Mouse (Mus musculus) CH12.LX (cell line): ENCODE data around the gene Eif2s3x. TPM values are rescaled to one million over a fixed set of nuclear protein-coding genes. Genes with fewer than 3 reads are reported as not detected.

Experiments
- DNase-seq: peaks from one replicate; pipeline ENCODE4 v3.0.0-alpha.2; 2013; ENCODE audit errors: extremely low read depth
- H3K27ac ChIP-seq: 2 replicates; pipeline ENCODE4 v1.5.1; 2012; ENCODE audit warnings: low read depth, mild to moderate bottlenecking, control low read depth, moderate library complexity; ENCODE audit not compliant: insufficient read depth
- H3K27me3 ChIP-seq: replicated peaks from 2 replicates; pipeline ENCODE3; 2012; ENCODE audit warnings: inconsistent platforms
- H3K36me3 ChIP-seq, 2 experiments: replicated peaks in 1 of 2; 2 replicates each; pipeline versions ENCODE3 to v1.6.1; 2012; ENCODE audit warnings: inconsistent platforms in 1 of 2, low read length in 1 of 2, mild to moderate bottlenecking in 1 of 2, mixed read lengths in 1 of 2, moderate library complexity in 1 of 2; ENCODE audit not compliant: control insufficient read depth in 1 of 2, insufficient read depth in 1 of 2
- H3K4me1 ChIP-seq, 2 experiments: 2 replicates each; pipeline ENCODE4 v1.6.1; 2012; ENCODE audit warnings: inconsistent platforms in 1 of 2, moderate library complexity in 1 of 2; ENCODE audit not compliant: insufficient read depth in 2 of 2, control insufficient read depth in 1 of 2
- H3K4me2 ChIP-seq: 2 replicates; pipeline ENCODE4 v1.6.1; 2012; ENCODE audit warnings: low read depth, mild to moderate bottlenecking, control low read depth; ENCODE audit not compliant: poor library complexity, insufficient read depth, severe bottlenecking
- H3K4me3 ChIP-seq, 3 experiments: fragments of 150-350 bp in 1 of 3; sonication (generic) in 1 of 3; replicated peaks in 1 of 3; 2 replicates each; pipeline versions ENCODE3 to v1.5.1; 2011 to 2012; ENCODE audit warnings: low read depth in 2 of 3, low read length in 2 of 3, mild to moderate bottlenecking in 2 of 3, moderate library complexity in 2 of 3, control low read depth in 1 of 3, improper control_type of control experiment in 1 of 3, inconsistent platforms in 1 of 3, mixed read lengths in 1 of 3; ENCODE audit not compliant: poor library complexity in 1 of 3
- H3K79me2 ChIP-seq: replicated peaks from 2 replicates; pipeline ENCODE4 v1.6.1; 2012; ENCODE audit warnings: mild to moderate bottlenecking, moderate library complexity; ENCODE audit not compliant: control insufficient read depth, poor library complexity, insufficient read depth, severe bottlenecking; ENCODE audit errors: extremely low read depth
- H3K9ac ChIP-seq: 2 replicates; pipeline ENCODE4 v1.6.1; 2012; ENCODE audit warnings: low read depth, mild to moderate bottlenecking, control low read depth, moderate library complexity; ENCODE audit not compliant: insufficient read depth
- H3K9me3 ChIP-seq: replicated peaks from 2 replicates; pipeline ENCODE3; 2012; ENCODE audit warnings: low read length, inconsistent platforms, mixed read lengths
- BHLHE40 ChIP-seq: IDR thresholded peaks from 2 replicates; pipeline ENCODE4 v1.6.1; 2011; ENCODE audit warnings: mild to moderate bottlenecking, low read depth, low read length, improper control_type of control experiment
- CTCF ChIP-seq, 2 experiments: IDR thresholded peaks in 1 of 2; conservative IDR thresholded peaks in 1 of 2; 2 replicates each; pipeline ENCODE4 v1.5.1; 2011 to 2012; ENCODE audit warnings: low read depth in 2 of 2, low read length in 2 of 2, improper control_type of control experiment in 1 of 2, inconsistent platforms in 1 of 2, mild to moderate bottlenecking in 1 of 2, moderate library complexity in 1 of 2
- GABPA ChIP-seq: IDR thresholded peaks from 2 replicates; pipeline ENCODE4 v1.6.1; 2012; ENCODE audit warnings: low read depth, low read length, improper control_type of control experiment, inconsistent platforms; ENCODE audit not compliant: insufficient replicate concordance
- IRF4 ChIP-seq: IDR thresholded peaks from 2 replicates; pipeline ENCODE4 v1.6.1; 2014; ENCODE audit warnings: low read depth, mild to moderate bottlenecking, inconsistent platforms, low read length, improper control_type of control experiment
- KAT2A ChIP-seq: IDR thresholded peaks from 2 replicates; pipeline ENCODE4 v1.6.1; 2012; ENCODE audit warnings: low read length, improper control_type of control experiment, inconsistent platforms; ENCODE audit not compliant: insufficient replicate concordance
- MXI1 ChIP-seq: IDR thresholded peaks from 2 replicates; pipeline ENCODE4 v1.6.1; 2011; ENCODE audit warnings: mild to moderate bottlenecking, low read depth, low read length, improper control_type of control experiment
- MYC ChIP-seq: IDR thresholded peaks from 2 replicates; pipeline ENCODE4 v1.6.1; 2011; ENCODE audit warnings: low read depth, mild to moderate bottlenecking, improper control_type of control experiment, low read length
- NELFE ChIP-seq: IDR thresholded peaks from 2 replicates; pipeline ENCODE4 v1.6.1; 2011; ENCODE audit warnings: low read depth, low read length, improper control_type of control experiment
- PAX5 ChIP-seq: IDR thresholded peaks from 2 replicates; pipeline ENCODE4 v1.6.1; 2012; ENCODE audit warnings: low read length, inconsistent platforms, mixed read lengths
- POLR2A ChIP-seq: IDR thresholded peaks from 2 replicates; pipeline ENCODE4 v1.6.1; 2011; ENCODE audit warnings: low read depth, mild to moderate bottlenecking, improper control_type of control experiment, low read length
- RCOR1 ChIP-seq: conservative IDR thresholded peaks from 2 replicates; pipeline ENCODE4 v1.6.1; 2012; ENCODE audit warnings: low read depth, mild to moderate bottlenecking, inconsistent platforms, low read length, improper control_type of control experiment
- SIN3A ChIP-seq: IDR thresholded peaks from 2 replicates; pipeline ENCODE4 v1.6.1; 2012; ENCODE audit warnings: low read length, improper control_type of control experiment, inconsistent platforms
- TBP ChIP-seq: conservative IDR thresholded peaks from 2 replicates; pipeline ENCODE4 v1.6.1; 2011; ENCODE audit warnings: low read depth, low read length, improper control_type of control experiment
- TCF12 ChIP-seq: IDR thresholded peaks from 2 replicates; pipeline ENCODE4 v1.6.1; 2014; ENCODE audit warnings: low read depth, mild to moderate bottlenecking, inconsistent platforms, low read length, improper control_type of control experiment
- UBTF ChIP-seq: IDR thresholded peaks from 2 replicates; pipeline ENCODE4 v1.6.1; 2012; ENCODE audit warnings: low read depth, mild to moderate bottlenecking, inconsistent platforms, low read length, improper control_type of control experiment, moderate library complexity
- ZC3H11A ChIP-seq: IDR thresholded peaks from 2 replicates; pipeline ENCODE4 v1.6.1; 2012; ENCODE audit warnings: low read depth, mild to moderate bottlenecking, inconsistent platforms, low read length, improper control_type of control experiment
- ZNF384 ChIP-seq: IDR thresholded peaks from 2 replicates; pipeline ENCODE4 v1.6.1; 2012; ENCODE audit warnings: low read depth, low read length, improper control_type of control experiment, inconsistent platforms
- dilution Hi-C: fragments of 300-500 bp; cut with MboI; formaldehyde crosslinking; loops from 2 replicates; pipeline ENCODE4 v1.14.3; 2020; ENCODE audit warnings: low sequenced_read_pairs; ENCODE audit not compliant: extremely low pct_unique_long_range_greater_than_20kb, extremely low pct_ligation_motif_present
- in situ Hi-C: fragments of 300-500 bp; cut with MboI; formaldehyde crosslinking; loops from 3 replicates; pipeline ENCODE4 v1.14.3; 2019; ENCODE audit warnings: low sequenced_read_pairs, low pct_ligation_motif_present, low pct_unique_long_range_greater_than_20kb, mixed read lengths
- polyA plus RNA-seq: library from polyadenylated mRNA; unstranded; fragments of >175 nt; gene quantifications from 2 replicates; pipeline ENCODE4 v1.2.1, GENCODE M21; 2012; ENCODE audit warnings: low read depth; ENCODE audit not compliant: insufficient read length
- total RNA-seq, 2 experiments: library from RNA; depleted of rRNA; stranded (reverse); fragments of 300-350 nt in 1 of 2; fragments of >200 nt in 1 of 2; gene quantifications; 2 replicates each; pipeline ENCODE4 v1.2.3; 2012 to 2014

Gene Eif2s3x
- total and polyA plus RNA-seq, 3 experiments, result 130 to 272 (median 244) TPM

GRCm38 (mm10) chrX:94234532-94235189, 22.0 kb upstream of the Eif2s3x start, which contains the start of gene Klhl15 (continued):
- TF ChIP-seq SIN3A, result no peak; the same call in 1 of the 2 replicates
- no peak; the same call in 1 of the 2 replicates for TF ChIP-seq NELFE
- no peak; a peak in 2 of 4 replicates for TF ChIP-seq CTCF (conservative IDR thresholded peaks at IDR 0.05 in 1 of 2, IDR thresholded peaks at IDR 0.05 in 1 of 2; ENCODE audit: low read depth in 2 of 2, low read length in 2 of 2)
- TF ChIP-seq UBTF, result 0 out of 2 replicates have a peak, but pooled peaks have one; percentile 34
- TF ChIP-seq BHLHE40, result no peak
- TF ChIP-seq MYC, result no peak
- peak; percentile 78; the same call in 1 of the 2 replicates for TF ChIP-seq TCF12
- no peak for TF ChIP-seq RCOR1
- TF ChIP-seq ZNF384, result no peak
- no peak for TF ChIP-seq KAT2A
- no peak for TF ChIP-seq PAX5
- TF ChIP-seq TBP, result no peak
- TF ChIP-seq ZC3H11A, result no peak

- TF ChIP-seq BHLHE40 (0 out of 2 replicates have a peak, but pooled peaks have one; percentile 8), GABPA (no peak), TBP (peak; percentile 59; the same call in 1 of the 2 replicates), RCOR1 (no peak), POLR2A (no peak), MXI1 (no peak), NELFE (no peak), IRF4 (no peak)
- Histone ChIP-seq H3K79me2 (no peaks in the 10 kb centered on the region), H3K36me3 (peaks cover 0 to 3% of the 10 kb centered on the region in 2 experiments), H3K4me1 (no peaks in the 10 kb centered on the region), H3K27me3 (no peaks in the 10 kb centered on the region), H3K4me2 (0 out of 2 replicates have a peak overlapping the region, but pooled peaks have one; percentile 37), H3K4me3 (peak overlapping the region; percentile 56 to 74 (median 69)), H3K9me3 (no peaks in the 10 kb centered on the region), H3K9ac (peak overlapping the region; percentile 76), H3K27ac (peak overlapping the region; percentile 81)
- peak; percentile 67 for DNase-seq
- in situ Hi-C loops, result no loop called here
- dilution Hi-C loops, result no loop called here
Observed at GRCm38 (mm10) chrX:94233936-94234531, 21.4 kb upstream of the Eif2s3x start.
